24 mouse cellular contexts compared by ENCODE assay signal in the genomic region with DNA sequence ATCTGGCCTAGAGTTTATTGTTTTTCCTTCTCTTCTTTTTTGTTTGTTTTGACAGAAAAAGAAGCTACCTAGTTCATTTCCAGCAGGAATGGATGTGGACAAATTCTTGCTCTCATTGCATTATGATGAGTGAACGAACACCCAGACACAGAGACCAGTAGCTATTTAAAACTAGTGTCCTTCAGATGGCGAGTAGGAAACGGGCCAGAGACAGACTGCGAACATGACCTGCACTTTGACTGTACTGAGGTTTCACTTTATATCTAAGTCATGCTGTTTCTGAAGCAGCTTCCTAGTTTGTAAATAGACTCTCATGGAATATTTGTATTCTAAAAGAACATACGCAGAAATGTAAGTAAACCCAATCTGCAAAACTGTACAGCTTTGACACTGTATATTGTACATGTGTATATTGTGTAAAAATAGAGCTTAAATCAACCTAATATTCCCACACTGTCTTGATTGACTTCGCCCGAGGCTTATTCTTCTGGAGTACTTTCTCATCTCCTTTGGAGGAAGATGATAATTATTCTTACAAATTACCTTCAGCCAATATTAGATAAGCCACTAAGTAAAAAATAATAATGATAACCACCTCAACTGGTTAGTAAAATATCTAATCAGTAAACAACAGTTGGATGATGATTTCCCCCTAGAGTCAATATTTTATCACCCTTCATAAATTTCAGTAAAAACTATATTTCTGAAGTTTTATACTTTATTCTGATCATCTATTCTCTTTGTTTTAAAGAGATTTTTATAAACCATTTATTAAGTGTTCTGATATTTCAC. TPM values are rescaled to one million over a fixed set of nuclear protein-coding genes. Genes with fewer than 3 reads are reported as not detected.
A peak's percentile ranks its signal among the peaks of the same experiment; 100 is the strongest.
DNase-seq lines count a peak whose midpoint lies in the region; ATAC-seq and TF ChIP-seq lines count a peak whose summit lies in the region.
"Had no signal": no experiment of that assay in that cellular context is flagged by ENCODE, and none has a peak within 500 bp of the region (broad histone marks: within the 10 kb centered on the region; RNA-seq: fewer than 3 reads in every experiment).

No protein-coding gene starts in this region.

- no peaks in the 10 kb centered on the region for H3K27me3 ChIP-seq in heart, embryonic 12.5 days (replicated peaks)
- H3K27me3 ChIP-seq in MEL (ENCODE audit: control insufficient read depth in 1 of 2, insufficient read depth in 2 of 2, low read length in 2 of 2): no peaks in the 10 kb centered on the region
- H3K27me3 ChIP-seq: embryonic facial prominence, embryonic 12.5 days; embryonic facial prominence, embryonic 15.5 days; heart, embryonic 15.5 days; hindbrain, embryonic 12.5 days; hindbrain, embryonic 15.5 days; Patski had no signal

- WGBS in heart, embryonic 12.5 days: 78% methylated on average over 7 of the region's 7 CpGs

- no peak for TF ChIP-seq POLR2A in MEL (IDR thresholded peaks at IDR 0.05; ENCODE audit: control insufficient read depth in 1 of 2, insufficient read depth in 1 of 2, low read depth in 1 of 2, low read length in 2 of 2, poor library complexity in 1 of 2)

- no peak for TF ChIP-seq RAD21 in MEL (IDR thresholded peaks at IDR 0.05; ENCODE audit: low read depth, low read length)

- H3K9ac ChIP-seq in heart, embryonic 12.5 days: no peak overlapping the region
- H3K9ac ChIP-seq in MEL (ENCODE audit: control insufficient read depth, low read depth, low read length, poor library complexity, severe bottlenecking): no peak overlapping the region
- H3K9ac ChIP-seq: embryonic facial prominence, embryonic 12.5 days; embryonic facial prominence, embryonic 15.5 days; forebrain, postnatal 0 days; heart, embryonic 15.5 days; hindbrain, embryonic 12.5 days; hindbrain, embryonic 15.5 days had no signal

- H3K9me3 ChIP-seq in heart, embryonic 12.5 days (replicated peaks): no peaks in the 10 kb centered on the region
- H3K9me3 ChIP-seq in MEL (replicated peaks; ENCODE audit: insufficient read depth, low read length): no peaks in the 10 kb centered on the region
- H3K9me3 ChIP-seq: embryonic facial prominence, embryonic 12.5 days; embryonic facial prominence, embryonic 15.5 days; heart, embryonic 10.5 days; heart, embryonic 15.5 days; hindbrain, embryonic 12.5 days; hindbrain, embryonic 15.5 days had no signal

- H3K79me2 ChIP-seq in MEL (ENCODE audit: control insufficient read depth, insufficient read depth, low read length, poor library complexity): no peaks in the 10 kb centered on the region

- ATAC-seq in heart, embryonic 12.5 days (ENCODE audit: insufficient number of reproducible peaks, low FRiP score): no peak
- ATAC-seq: forebrain, embryonic 14.5 days; forebrain, postnatal 0 days; intestine, postnatal 0 days; Patski had no signal

- H3K4me3 ChIP-seq in heart, embryonic 12.5 days: no peak overlapping the region
- no peak overlapping the region for H3K4me3 ChIP-seq in MEL (ENCODE audit: control insufficient read depth in 1 of 2, insufficient read depth in 1 of 2, low read depth in 2 of 2, low read length in 2 of 2)
- H3K4me3 ChIP-seq: embryonic facial prominence, embryonic 12.5 days; embryonic facial prominence, embryonic 15.5 days; heart, embryonic 10.5 days; heart, embryonic 15.5 days; hindbrain, embryonic 12.5 days; hindbrain, embryonic 15.5 days had no signal

- no peak overlapping the region for H3K27ac ChIP-seq in heart, embryonic 12.5 days (ENCODE audit: poor library complexity, severe bottlenecking)
- no peak overlapping the region for H3K27ac ChIP-seq in MEL (ENCODE audit: control insufficient read depth, low read depth, low read length)
- H3K27ac ChIP-seq: embryonic facial prominence, embryonic 12.5 days; embryonic facial prominence, embryonic 15.5 days; heart, embryonic 10.5 days; heart, embryonic 15.5 days; hindbrain, embryonic 12.5 days; hindbrain, embryonic 15.5 days had no signal

- peaks cover 52% of the 10 kb centered on the region for H3K36me3 ChIP-seq in heart, embryonic 12.5 days
- peaks cover 12 to 50% of the 10 kb centered on the region in 2 experiments for H3K36me3 ChIP-seq in MEL (ENCODE audit: control insufficient read depth in 1 of 2, insufficient read depth in 2 of 2, low read length in 2 of 2)

- no peak for TF ChIP-seq CTCF in MEL (IDR thresholded peaks at IDR 0.05 in 2 of 3, conservative IDR thresholded peaks at IDR 0.05 in 1 of 3; ENCODE audit: control insufficient read depth in 1 of 3, insufficient read depth in 1 of 3, low read depth in 2 of 3, low read length in 3 of 3, poor library complexity in 1 of 3, severe bottlenecking in 1 of 3)

- H3K4me2 ChIP-seq in heart, embryonic 12.5 days: no peak overlapping the region
- H3K4me2 ChIP-seq: embryonic facial prominence, embryonic 12.5 days; embryonic facial prominence, embryonic 15.5 days; heart, embryonic 15.5 days; hindbrain, embryonic 12.5 days; hindbrain, embryonic 15.5 days had no signal

- intact Hi-C loops in heart, postnatal 10 days (cut with DNase I): no loop called here

- peak; percentile 49 to 57; a peak in 3 of 4 replicates for TF ChIP-seq EP300 in MEL (IDR thresholded peaks at IDR 0.05; ENCODE audit: low read depth in 1 of 2, low read length in 2 of 2)

- DNase-seq in gastrocnemius, adult 18-20 months (ENCODE audit: low spot score): peak; percentile 54
- no peak for DNase-seq in gastrocnemius, postnatal 4 days (ENCODE audit: low spot score in 2 of 2)
- DNase-seq in heart, adult 18-20 months: peak; percentile 34 to 55
- DNase-seq in heart, postnatal 4 days: no peak
- peak; percentile 42 to 46 for DNase-seq in heart, postnatal 10 days
- no peak for DNase-seq in MEL (ENCODE audit: low read depth, low spot score)
- no peak for DNase-seq in frontal cortex, postnatal 25 days (ENCODE audit: low spot score in 2 of 2)
- DNase-seq: adrenal gland, postnatal 10 days; adrenal gland, postnatal 36 days; cerebellum, adult 2 months; cerebellum, adult 9-11 months; cerebellum, postnatal 25 days; forebrain, postnatal 0 days; kidney, adult 2 months had no signal

- no peaks in the 10 kb centered on the region for H3K4me1 ChIP-seq in heart, embryonic 12.5 days (replicated peaks)
- H3K4me1 ChIP-seq in MEL (ENCODE audit: control insufficient read depth in 1 of 2, insufficient read depth in 2 of 2, low read length in 2 of 2): peaks cover 0 to 4% of the 10 kb centered on the region in 2 experiments; a peak in 2 of 4 replicates
- H3K4me1 ChIP-seq: embryonic facial prominence, embryonic 12.5 days; heart, embryonic 10.5 days; heart, embryonic 15.5 days; hindbrain, embryonic 12.5 days; hindbrain, embryonic 15.5 days had no signal

TF ChIP-seq in MEL, 35 proteins besides CTCF, POLR2A, EP300 and RAD21:
- TF ChIP-seq JUND (IDR thresholded peaks at IDR 0.05; ENCODE audit: low read depth, low read length): no peak
- TF ChIP-seq MAFK (IDR thresholded peaks at IDR 0.05; ENCODE audit: borderline replicate concordance, low read depth, low read length): no peak
- TF ChIP-seq USF2 (IDR thresholded peaks at IDR 0.05; ENCODE audit: borderline replicate concordance in 1 of 2, insufficient read depth in 1 of 2, low read depth in 1 of 2, low read length in 2 of 2): no peak
- TF ChIP-seq TCF12 (IDR thresholded peaks at IDR 0.05; ENCODE audit: low read depth, low read length): peak; percentile 58; the same call in 1 of the 2 replicates
- no peak for TF ChIP-seq MAX (IDR thresholded peaks at IDR 0.05; ENCODE audit: low read length)
- no peak for TF ChIP-seq ZKSCAN1 (IDR thresholded peaks at IDR 0.05; ENCODE audit: low read depth, low read length)
- TF ChIP-seq GATA1 (IDR thresholded peaks at IDR 0.05; ENCODE audit: low read depth, low read length): peak; percentile 38; the same call in 1 of the 2 replicates
- no peak for TF ChIP-seq BHLHE40 (IDR thresholded peaks at IDR 0.05; ENCODE audit: borderline replicate concordance, low read depth, low read length)
- no peak for TF ChIP-seq TAL1 (IDR thresholded peaks at IDR 0.05; ENCODE audit: low read length)

RNA-seq across cellular contexts. Expression of gene Npat, which starts 35.9 kb away (rescaled TPM):
- 1 to 10 TPM; 4.7 to 5.1 TPM for total RNA-seq in gastrocnemius, adult 18-20 months (2021)
- total RNA-seq in gastrocnemius, postnatal 4 days (2021): 10 to 100 TPM; 11.9 to 14.2 TPM
- total RNA-seq in heart, adult 18-20 months (2021): 1 to 10 TPM; 5.1 to 5.3 TPM
- total RNA-seq in heart, postnatal 4 days (2021): 10 to 100 TPM; 14.9 to 16.8 TPM
- total RNA-seq in heart, postnatal 10 days (2021): 10 to 100 TPM; 11.1 to 12.0 TPM
- 17.3 and 18.8 TPM in 2 replicates for polyA plus RNA-seq in heart, embryonic 12.5 days (2016; fragmentation: Nextera tagmentation; extraction: Ambion mirVana)
- 12.5 and 14.1 TPM in 2 replicates for total RNA-seq in MEL (2012; rRNA removed)
- polyA plus RNA-seq in MEL (2012; ENCODE audit: insufficient read depth in 1 of 2, insufficient read length in 2 of 2, low read depth in 1 of 2, low replicate concordance in 2 of 2, missing spikeins in 1 of 2): 10 to 100 TPM in 1 of 2 experiments, not detected in 1; 16.4 TPM

RNA-seq across cellular contexts. Expression of gene Atm, which starts 36.2 kb away (rescaled TPM):
- total RNA-seq in gastrocnemius, adult 18-20 months (2021): 1 to 10 TPM; 5.0 to 5.5 TPM
- 10 to 100 TPM; 15.2 to 16.6 TPM for total RNA-seq in gastrocnemius, postnatal 4 days (2021)
- total RNA-seq in heart, adult 18-20 months (2021): 10 to 100 TPM in 1 of 2 experiments, 1 to 10 TPM in 1; 9.7 to 11.4 TPM
- total RNA-seq in heart, postnatal 4 days (2021): 10 to 100 TPM; 11.5 to 12.5 TPM
- total RNA-seq in heart, postnatal 10 days (2021): 10 to 100 TPM in 1 of 2 experiments, 1 to 10 TPM in 1; 10.0 to 13.2 TPM
- polyA plus RNA-seq in heart, embryonic 12.5 days (2016; fragmentation: Nextera tagmentation; extraction: Ambion mirVana): 10.0 and 10.9 TPM in 2 replicates
- 16.0 and 18.5 TPM in 2 replicates for total RNA-seq in MEL (2012; rRNA removed)
- polyA plus RNA-seq in MEL (2012; ENCODE audit: insufficient read depth in 1 of 2, insufficient read length in 2 of 2, low read depth in 1 of 2, low replicate concordance in 2 of 2, missing spikeins in 1 of 2): 10 to 100 TPM in 1 of 2 experiments, not detected in 1; 21.4 TPM

RNA-seq across cellular contexts. Expression of gene Acat1, which starts 37.5 kb away (rescaled TPM):
- 100 to 1,000 TPM; 135 to 164 TPM for total RNA-seq in gastrocnemius, adult 18-20 months (2021)
- total RNA-seq in gastrocnemius, postnatal 4 days (2021): 100 to 1,000 TPM; 144 to 150 TPM
- 100 to 1,000 TPM; 340 to 351 TPM for total RNA-seq in heart, adult 18-20 months (2021)
- total RNA-seq in heart, postnatal 4 days (2021): 100 to 1,000 TPM; 259 to 279 TPM
- total RNA-seq in heart, postnatal 10 days (2021): 100 to 1,000 TPM; 302 to 307 TPM
- polyA plus RNA-seq in heart, embryonic 12.5 days (2016; fragmentation: Nextera tagmentation; extraction: Ambion mirVana): 185 and 195 TPM in 2 replicates
- total RNA-seq in MEL (2012; rRNA removed): 41.0 and 41.8 TPM in 2 replicates
- polyA plus RNA-seq in MEL (2012; ENCODE audit: insufficient read depth in 1 of 2, insufficient read length in 2 of 2, low read depth in 1 of 2, low replicate concordance in 2 of 2, missing spikeins in 1 of 2): 100 to 1,000 TPM in 1 of 2 experiments, 10 to 100 TPM in 1; 37.4 to 185 TPM

Comparison
In these comparisons a context has a peak if more than half of its experiments do, and no peak if none do; other contexts are left out.
1. DNase-seq: peak in gastrocnemius, adult 18-20 months (single experiment), heart, adult 18-20 months (2 of 2) and heart, postnatal 10 days (2 of 2); none in gastrocnemius, postnatal 4 days (0 of 2), heart, postnatal 4 days (single experiment), MEL (single experiment) and frontal cortex, postnatal 25 days (0 of 2).